Mouse (Mus musculus) testis, adult 2 months (tissue): ENCODE results near the gene Myh9.

Experiments
- CTCF ChIP-seq: fragments of 200-500 bp; IDR thresholded peaks from 2 replicates; pipeline ENCODE4 v1.5.1; 2012; ENCODE audit warnings: low read depth, mild to moderate bottlenecking, inconsistent platforms, low read length, moderate library complexity; ENCODE audit not compliant: control insufficient read depth, insufficient read depth, insufficient replicate concordance
- POLR2A ChIP-seq: fragments of 200-500 bp; IDR thresholded peaks from 2 replicates; pipeline ENCODE4 v1.6.1; 2012; ENCODE audit warnings: low read depth, mild to moderate bottlenecking, inconsistent platforms, low read length, moderate library complexity; ENCODE audit not compliant: control insufficient read depth

DNA sequence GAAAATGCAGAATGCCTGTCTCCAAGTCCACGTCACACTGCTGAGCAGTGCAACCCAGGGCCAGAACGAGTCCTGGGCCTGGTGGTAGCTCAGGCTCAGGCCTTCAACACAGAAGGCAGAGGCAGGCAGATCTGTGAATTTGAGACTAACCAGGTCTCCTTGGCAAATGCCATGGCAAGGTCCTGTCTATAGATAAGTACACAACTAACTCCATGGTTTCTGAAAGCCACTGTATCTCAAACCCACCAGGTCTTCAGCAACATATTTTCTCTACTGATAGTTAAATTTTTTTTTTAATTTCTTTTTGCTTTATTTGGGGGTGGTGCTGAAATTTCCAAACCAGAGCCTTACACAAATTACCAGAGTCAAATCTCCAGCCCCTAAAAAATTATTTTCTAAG lies 19.3 kb downstream of the Myh9 start:
- TF ChIP-seq POLR2A, result no peak
- TF ChIP-seq CTCF, result no peak
